Mouse (Mus musculus) spleen, adult 12 weeks (tissue): Measurements from ENCODE around the gene Anxa3.

Source experiments
- DNase-seq: peaks from one replicate; pipeline ENCODE4 v3.0.0; 2022; ENCODE audit warnings: low spot score

Anxa3 gene

GRCm38 (mm10) chr5:96792936-96793718 is at the start of gene Anxa3:
Anxa3 (plus strand) TSS chr5:96793339.
- no peak for DNase-seq

- no peak for DNase-seq
Observed at GRCm38 (mm10) chr5:96747195-96747984, 45.7 kb upstream of the Anxa3 start.

- no peak for DNase-seq
Observed at GRCm38 (mm10) chr5:96757615-96758014, 35.5 kb upstream of the Anxa3 start.

- no peak for DNase-seq
Observed at GRCm38 (mm10) chr5:96762021-96762420, 31.1 kb upstream of the Anxa3 start.

- no peak for DNase-seq
Observed at GRCm38 (mm10) chr5:96768846-96769471, 24.2 kb upstream of the Anxa3 start.

- no peak for DNase-seq
Observed at GRCm38 (mm10) chr5:96783506-96784288, 9.4 kb upstream of the Anxa3 start.

DNA sequence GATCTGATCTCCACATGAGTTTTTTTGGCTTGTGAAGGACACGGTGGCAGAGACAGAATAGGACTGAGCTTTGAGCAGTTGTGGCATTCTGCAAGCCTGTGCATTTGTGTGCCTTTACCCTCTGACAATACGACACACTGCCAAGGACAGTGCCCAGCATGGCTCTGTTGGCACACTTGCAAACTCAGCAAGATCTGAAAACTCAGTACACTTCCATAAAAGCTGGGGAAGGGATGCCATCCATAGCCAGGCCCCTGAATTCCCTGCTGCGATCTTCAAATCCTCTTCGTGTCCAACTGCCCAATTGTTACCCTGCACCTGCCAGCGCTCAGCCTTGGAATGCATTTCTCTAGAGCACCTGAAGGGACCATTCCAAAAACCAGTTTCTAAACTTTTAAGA is 8.0 kb upstream of the Anxa3 start:
- DNase-seq = no peak

DNA sequence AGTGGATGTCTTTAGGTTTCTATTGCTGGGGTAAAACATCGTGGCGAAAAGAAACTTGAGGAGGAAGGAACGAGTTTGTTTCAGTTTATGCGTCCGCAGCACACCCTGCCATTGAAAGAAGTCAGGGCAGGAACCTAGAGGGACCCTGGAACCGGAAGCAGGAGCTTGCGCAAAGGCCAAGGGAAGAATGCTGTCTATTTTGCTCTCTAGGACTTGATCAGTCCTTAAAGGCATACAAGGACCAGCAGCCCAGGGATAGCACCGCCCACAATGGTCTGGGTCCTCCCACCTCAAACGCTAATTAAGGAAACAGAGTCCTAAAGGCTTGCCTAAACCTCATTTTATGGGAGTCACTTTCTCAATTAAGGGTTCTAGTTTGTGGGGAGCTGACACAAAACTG is 717 bp upstream of the Anxa3 start:
- DNase-seq = no peak

DNA sequence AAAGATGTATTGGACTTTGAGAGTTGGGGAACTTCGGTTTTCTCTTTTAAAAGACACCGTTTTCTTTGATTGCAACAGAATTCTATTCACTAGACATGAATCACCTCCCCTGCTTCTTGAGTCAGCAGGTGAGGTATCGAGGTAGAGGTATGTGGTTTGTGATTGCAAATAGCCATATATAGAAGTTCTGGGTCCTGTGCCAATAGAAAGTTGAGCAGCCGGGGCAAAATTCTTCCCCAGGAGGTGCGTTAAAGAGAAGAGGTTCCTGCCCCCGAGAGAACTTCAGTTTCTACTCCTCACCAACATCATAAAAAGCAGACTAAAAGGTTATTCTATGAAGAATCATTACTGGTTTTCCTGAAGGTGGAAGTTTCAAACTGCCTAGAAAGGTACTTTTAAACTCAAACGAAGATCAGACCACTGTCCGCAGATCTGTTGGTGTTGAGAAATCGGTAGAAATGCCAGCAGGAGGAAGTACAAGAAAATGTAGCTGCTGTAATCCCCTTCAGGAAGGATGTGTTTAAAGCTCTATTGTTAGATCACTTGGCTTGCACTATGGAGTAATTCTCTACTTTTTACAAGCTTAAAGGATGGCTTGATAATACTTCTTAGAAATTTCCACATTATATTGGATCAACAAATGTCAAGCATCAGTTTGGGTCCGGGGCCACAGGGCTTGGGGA is 955 bp downstream of the Anxa3 start:
- DNase-seq = no peak

GRCm38 (mm10) chr5:96795752-96796151 is 2.6 kb downstream of the Anxa3 start:
- no peak for DNase-seq

GRCm38 (mm10) chr5:96797465-96797864 is 4.3 kb downstream of the Anxa3 start:
- no peak for DNase-seq

DNA sequence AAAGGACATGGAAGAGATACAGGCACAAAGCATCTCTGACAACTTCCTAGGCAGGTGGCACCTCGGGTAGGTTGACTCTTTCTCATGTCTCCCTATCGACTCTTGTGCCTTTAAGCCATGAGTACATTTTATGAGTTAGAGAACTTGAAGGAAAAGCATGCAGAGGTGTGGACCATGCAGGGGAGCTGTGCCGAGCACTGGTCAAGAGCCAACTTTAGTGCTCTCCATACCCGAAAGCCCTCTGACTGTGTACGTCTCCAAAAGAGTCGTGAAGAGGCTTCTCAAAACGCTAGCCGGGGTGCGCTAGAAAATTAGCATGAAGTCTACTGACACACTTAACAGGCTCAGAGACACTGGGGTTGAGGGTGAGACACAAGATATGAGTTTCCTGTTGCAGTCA is 6.0 kb downstream of the Anxa3 start:
- DNase-seq = no peak

DNA sequence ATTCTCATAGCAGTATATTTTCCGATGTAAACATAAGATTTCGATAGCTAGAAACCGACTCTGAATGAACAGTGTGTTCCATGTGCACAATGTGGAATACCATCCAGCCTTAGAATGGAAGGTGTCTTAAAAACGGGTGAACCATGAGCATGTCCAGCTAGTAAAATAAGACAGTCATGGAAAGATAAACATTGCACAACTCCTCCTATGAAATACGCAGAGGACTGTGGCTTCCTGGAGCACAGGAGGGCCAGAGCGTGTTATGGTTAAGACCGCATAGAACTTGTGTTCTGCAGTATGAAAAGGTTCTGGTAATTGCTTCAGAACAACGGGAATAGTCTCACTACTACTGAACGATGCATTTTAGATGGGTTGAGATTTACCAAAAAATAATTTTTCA is 6.8 kb downstream of the Anxa3 start:
- no peak for DNase-seq

- DNase-seq = no peak
Observed at GRCm38 (mm10) chr5:96802185-96802584, 9.0 kb downstream of the Anxa3 start.

GRCm38 (mm10) chr5:96803091-96803490 is 10.0 kb downstream of the Anxa3 start:
- DNase-seq = no peak

- no peak for DNase-seq
Observed at GRCm38 (mm10) chr5:96804304-96804703, 11.2 kb downstream of the Anxa3 start.

- DNase-seq = no peak
Observed at GRCm38 (mm10) chr5:96804813-96805212, 11.7 kb downstream of the Anxa3 start.

DNA sequence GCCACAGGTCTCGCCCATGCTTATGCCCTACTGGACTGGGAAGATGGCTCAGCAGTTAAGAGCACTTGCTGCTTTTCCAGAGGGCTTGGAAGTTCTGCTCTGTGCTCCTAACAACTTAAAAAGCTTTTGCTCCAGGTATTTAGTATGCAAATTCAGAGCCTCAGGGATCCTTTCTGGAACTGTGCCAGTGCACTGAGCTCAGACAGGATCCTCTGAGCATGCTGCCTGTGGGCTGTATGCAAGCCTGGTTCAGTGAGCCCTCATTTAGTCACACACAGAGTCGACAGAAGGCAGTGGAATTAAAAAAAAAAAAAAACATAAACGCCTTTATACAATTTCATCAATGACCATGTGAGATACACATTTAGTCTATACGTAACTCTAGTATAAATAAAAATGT is 17.5 kb downstream of the Anxa3 start:
- DNase-seq = no peak

DNA sequence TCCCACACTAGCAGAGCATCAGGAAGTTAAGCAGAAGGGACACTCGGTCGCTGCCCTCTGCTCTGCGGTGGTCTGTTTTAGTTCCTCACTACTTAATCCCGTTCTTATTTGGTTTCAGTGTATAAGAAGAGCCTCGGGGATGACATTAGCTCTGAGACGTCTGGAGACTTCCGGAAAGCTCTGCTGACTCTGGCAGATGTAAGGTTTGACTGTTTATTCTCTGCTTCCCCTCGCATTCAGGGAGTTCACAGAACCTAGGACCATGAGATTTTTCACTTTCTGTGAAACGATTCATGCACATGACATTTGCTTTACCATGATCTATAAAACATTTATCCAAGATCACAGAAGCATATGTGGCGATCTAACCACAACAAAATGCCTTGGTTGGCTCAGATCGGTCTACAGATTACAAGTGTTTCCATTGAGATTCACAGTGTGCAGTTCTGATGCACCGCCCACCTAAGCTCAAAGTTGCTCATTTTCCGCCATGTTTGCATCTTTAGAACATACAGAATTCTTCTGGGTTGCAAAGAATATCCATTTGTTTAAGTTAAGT is 31.7 kb downstream of the Anxa3 start:
- no peak for DNase-seq

- DNase-seq = no peak
Observed at GRCm38 (mm10) chr5:96827176-96827575, 34.0 kb downstream of the Anxa3 start.

DNA sequence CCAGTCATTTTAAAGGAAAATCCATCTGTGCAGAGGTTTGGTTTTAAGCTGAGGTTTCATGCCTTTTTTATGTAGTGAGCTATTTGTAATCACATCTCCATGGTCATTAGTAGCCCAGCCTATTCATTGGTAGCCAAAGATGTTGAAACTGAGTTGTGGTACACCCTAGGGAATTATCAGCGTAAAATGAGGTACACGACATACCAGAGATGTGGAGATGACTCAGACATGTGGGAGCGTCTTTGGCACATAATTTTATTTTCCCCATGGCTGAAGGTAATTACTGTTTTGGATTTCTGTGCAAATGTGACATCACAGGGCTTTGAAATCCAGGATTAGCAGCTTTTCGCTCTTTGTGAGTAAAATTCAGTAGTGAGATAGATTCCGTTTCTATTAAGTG is 41.2 kb downstream of the Anxa3 start:
- DNase-seq = no peak
